Mouse (Mus musculus) embryonic stem cell, embryonic (primary cell): ENCODE results near the gene Mtch1.

Experiments
- CTCF ChIA-PET, 4 experiments: fragments of 300-600 bp in 2 of 4; fragments of 350-600 bp in 2 of 4; sonication (Branson Sonifier 250); formaldehyde crosslinking; loops; one replicate each; lab custom pipeline; 2022; ENCODE audit warnings: inconsistent platforms in 2 of 4; lab: Charles Lee
- POLR2A ChIA-PET, 4 experiments: fragments of 300-600 bp in 2 of 4; fragments of 350-600 bp in 2 of 4; sonication (Branson Sonifier 250); formaldehyde crosslinking; loops; one replicate each; lab custom pipeline; 2022; ENCODE audit warnings: antibody characterized with exemption in 4 of 4, inconsistent platforms in 1 of 4; lab: Charles Lee

The Mtch1 gene

DNA sequence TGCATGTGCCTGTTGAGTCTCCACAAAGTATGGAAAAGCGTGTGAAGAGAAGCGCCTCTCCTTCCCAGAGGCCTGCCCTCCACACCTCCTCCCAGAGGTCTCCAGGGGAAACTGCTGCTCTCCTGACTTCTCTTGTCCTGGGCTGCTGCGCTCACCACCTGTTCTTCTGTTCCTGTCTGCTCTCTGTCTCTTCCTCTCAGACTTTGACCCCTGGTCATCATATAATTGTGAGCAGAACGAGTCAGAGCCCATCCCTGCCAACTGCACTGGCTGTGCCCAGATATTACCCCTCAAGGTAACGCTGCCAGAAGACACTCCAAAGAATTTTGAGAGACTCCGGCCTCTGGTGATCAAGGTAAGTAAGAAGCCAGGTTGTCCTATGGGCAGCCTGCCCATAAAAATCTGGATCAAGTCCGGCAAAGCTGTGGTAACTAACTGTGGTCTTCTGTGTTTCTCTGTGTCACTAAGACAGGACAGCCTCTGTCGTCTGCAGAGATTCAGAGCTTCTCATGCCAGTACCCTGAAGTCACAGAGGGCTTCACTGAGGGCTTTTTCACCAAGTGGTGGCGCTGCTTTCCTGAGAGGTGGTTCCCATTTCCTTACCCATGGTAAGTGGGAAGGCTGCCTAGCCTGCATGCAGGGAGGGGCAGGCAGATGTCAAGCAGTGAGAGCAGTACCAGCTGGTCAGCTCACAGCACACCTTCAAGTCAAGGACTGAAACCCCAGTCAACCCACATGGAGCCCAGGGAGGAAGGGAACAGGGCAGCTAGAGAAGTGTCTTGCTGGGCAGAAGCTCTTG, 53.7 kb downstream of the Mtch1 start:
- POLR2A ChIA-PET = interaction anchor here in 2 of 4 experiments (1.2 to 1.9 kb wide), 3 partner anchors 9 to 76 kb away, joined by 3 to 5 read pairs (median 4); no protein-coding TSS in a partner anchor
- CTCF ChIA-PET = interaction anchor here in 3 of 4 experiments (0.6 to 2.1 kb wide), 8 partner anchors 9 to 77 kb away, joined by 3 to 12 read pairs (median 4); partner anchors contain the start of genes BC004004 (in 1 of the 3) and Ppil1 (in 1 of the 3)

DNA sequence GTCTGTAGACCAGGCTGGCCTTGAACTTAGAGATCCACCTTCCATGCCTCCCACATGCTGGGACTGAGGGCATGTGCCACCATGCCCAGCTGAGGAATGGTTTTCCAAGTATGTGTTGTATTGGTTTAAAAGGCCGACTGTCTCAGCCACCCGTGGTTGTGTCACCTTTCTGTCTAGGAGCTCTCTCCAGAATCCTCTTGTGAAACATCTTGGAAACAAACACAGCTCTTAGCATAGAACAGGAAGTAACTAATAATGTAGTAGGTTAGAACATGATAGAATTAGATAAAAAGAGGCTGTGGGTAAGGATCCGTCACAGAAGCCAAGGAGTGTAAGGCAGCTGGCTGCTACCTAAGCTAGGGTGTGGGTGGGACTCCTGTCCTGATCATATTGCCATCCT, 54.7 kb downstream of the Mtch1 start:
- CTCF ChIA-PET = interaction anchor here in 2 of 4 experiments (0.6 to 0.8 kb wide), 2 partner anchors 10 to 78 kb away, joined by 3 to 5 read pairs; no protein-coding TSS in a partner anchor

DNA sequence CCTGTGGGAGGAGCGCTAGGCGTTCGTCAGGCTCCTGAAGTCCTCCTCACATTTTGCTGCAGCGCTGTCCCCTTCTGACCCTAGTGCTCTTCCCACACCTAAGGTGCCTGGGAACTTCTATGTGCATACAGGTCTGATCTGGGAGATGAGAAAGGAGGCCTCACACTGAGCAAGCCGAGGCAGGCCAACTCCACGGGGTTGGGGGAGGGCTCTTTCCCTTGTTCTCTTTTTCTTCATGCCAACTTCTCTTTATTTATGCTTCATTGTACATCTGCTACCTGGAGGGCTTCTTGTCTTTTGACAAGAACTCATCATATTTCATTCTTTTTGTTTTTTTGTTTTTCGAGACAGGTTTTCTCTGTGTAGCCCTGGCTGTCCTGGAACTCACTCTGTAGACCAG, 55.9 kb downstream of the Mtch1 start:
- POLR2A ChIA-PET = interaction anchor here in 1 of 4 experiments (1.1 kb wide), 1 partner anchor 9 kb away, joined by 3 read pairs; no protein-coding TSS in a partner anchor
- CTCF ChIA-PET = interaction anchor here in 1 of 4 experiments (0.8 kb wide), 1 partner anchor 23 kb away, joined by 3 read pairs; the partner anchor contains the start of gene BC004004

More for the DNA sequence above, 54.7 kb downstream of the Mtch1 start:
- POLR2A ChIA-PET = interaction anchor here in 3 of 4 experiments (0.6 to 1.2 kb wide), 4 partner anchors 10 to 38 kb away, joined by 3 read pairs; no protein-coding TSS in a partner anchor

DNA sequence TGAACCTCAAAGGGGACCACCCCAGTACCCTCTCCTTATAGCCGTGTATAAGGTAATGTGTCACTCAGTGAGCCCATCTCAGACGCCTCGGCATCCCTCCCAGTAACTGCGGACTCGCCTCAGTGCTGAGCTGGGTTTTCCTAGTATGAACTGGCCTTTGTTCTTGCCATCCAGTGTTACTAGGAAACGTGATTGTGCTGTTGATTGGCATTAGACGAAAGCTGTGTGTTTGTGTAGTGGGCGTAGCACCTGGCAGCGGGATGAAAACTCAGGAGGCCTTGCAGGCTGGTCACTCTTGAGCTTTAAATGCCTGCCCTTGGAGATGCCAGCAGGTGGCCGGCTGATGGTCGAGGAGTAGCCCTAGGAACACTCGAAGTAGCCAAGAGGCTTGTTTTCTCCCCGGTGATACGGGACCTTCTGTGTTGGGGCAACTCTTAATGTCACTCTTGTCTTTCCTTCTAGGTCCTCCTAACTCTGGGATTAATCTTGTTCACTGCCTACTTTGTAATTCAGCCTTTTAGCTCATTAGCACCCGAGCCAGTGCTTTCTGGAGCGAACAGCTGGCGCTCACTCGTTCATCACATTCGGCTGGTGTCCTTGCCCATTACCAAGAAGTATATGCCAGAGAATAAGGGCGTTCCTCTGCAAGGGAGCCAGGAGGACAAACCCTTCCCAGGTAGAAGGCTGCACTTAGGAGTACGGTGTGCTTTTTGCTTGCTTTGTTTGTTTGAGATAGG, 65.3 kb downstream of the Mtch1 start:
- ChIA-PET POLR2A (interaction anchor here in 3 of 4 experiments (0.5 to 3.2 kb wide), 14 partner anchors 8 to 1972 kb away, joined by 3 to 20 read pairs (median 4); partner anchors contain the start of genes Mtch1 (in 2 of the 3), BC004004 (in 1 of the 3) and Srsf3 (in 1 of the 3)), CTCF (interaction anchor here in 3 of 4 experiments (0.6 to 1.6 kb wide), 10 partner anchors 12 to 597 kb away, joined by 3 to 10 read pairs (median 3); partner anchors contain the start of gene BC004004 (in 2 of the 3))
